Mouse (Mus musculus): ENCODE results near the gene Uqcrh. TPM values are rescaled to one million over a fixed set of nuclear protein-coding genes. Genes with fewer than 3 reads are reported as not detected.

Uqcrh gene
- polyA plus RNA-seq, 1 experiment = 60.5 TPM

GRCm38 (mm10) chr4:116075631-116076368 is 929 bp upstream of the Uqcrh start:
- Histone ChIP-seq H3K4me1 (ENCODE audit: control insufficient read depth, insufficient read depth, insufficient read length, low read length) (peaks cover 12% of the 10 kb centered on the region), H3K36me3 (ENCODE audit: control insufficient read depth, insufficient read depth, low read length) (peaks cover 8% of the 10 kb centered on the region), H3K27ac (ENCODE audit: insufficient read depth, low read depth, low read length) (peak overlapping the region; percentile 63), H3K4me3 (ENCODE audit: low read depth, low read length) (peak overlapping the region; percentile 85), H3K27me3 (ENCODE audit: control insufficient read depth, insufficient read depth, low read length) (no peaks in the 10 kb centered on the region)
- WGBS = under 1% methylated on average over 76 of the region's 77 CpGs
- TF ChIP-seq POLR2A (IDR thresholded peaks at IDR 0.05; ENCODE audit: low read depth, low read length) = no peak
- TF ChIP-seq CTCF (IDR thresholded peaks at IDR 0.05; ENCODE audit: extremely low read depth, insufficient read length, insufficient replicate concordance, low read depth, low read length) = peak; percentile 24; the same call in 1 of the 2 replicates

- under 1% methylated on average over 8 of the region's 8 CpGs for WGBS
- no peak for TF ChIP-seq POLR2A (IDR thresholded peaks at IDR 0.05; ENCODE audit: low read depth, low read length)
- no peak for TF ChIP-seq CTCF (IDR thresholded peaks at IDR 0.05; ENCODE audit: extremely low read depth, insufficient read length, insufficient replicate concordance, low read depth, low read length)
- Histone ChIP-seq H3K4me1 (ENCODE audit: control insufficient read depth, insufficient read depth, insufficient read length, low read length) (peaks cover 12% of the 10 kb centered on the region), H3K36me3 (ENCODE audit: control insufficient read depth, insufficient read depth, low read length) (peaks cover 13% of the 10 kb centered on the region), H3K4me3 (ENCODE audit: low read depth, low read length) (peak overlapping the region; percentile 85; the same call in 1 of the 2 replicates), H3K27ac (ENCODE audit: insufficient read depth, low read depth, low read length) (peak overlapping the region; percentile 90), H3K27me3 (ENCODE audit: control insufficient read depth, insufficient read depth, low read length) (no peaks in the 10 kb centered on the region)
These were observed 661 bp downstream of the Uqcrh start for GRCm38 (mm10) chr4:116074145-116074675.

GRCm38 (mm10) chr4:116073146-116073545 is 1.7 kb downstream of the Uqcrh start:
- Histone ChIP-seq H3K36me3 (ENCODE audit: control insufficient read depth, insufficient read depth, low read length) (peaks cover 21% of the 10 kb centered on the region), H3K27ac (ENCODE audit: insufficient read depth, low read depth, low read length) (no peak overlapping the region), H3K4me3 (ENCODE audit: low read depth, low read length) (no peak overlapping the region), H3K4me1 (ENCODE audit: control insufficient read depth, insufficient read depth, insufficient read length, low read length) (peaks cover 12% of the 10 kb centered on the region), H3K27me3 (ENCODE audit: control insufficient read depth, insufficient read depth, low read length) (no peaks in the 10 kb centered on the region)
- WGBS = 25% methylated on average over 4 of the region's 4 CpGs
- TF ChIP-seq CTCF (IDR thresholded peaks at IDR 0.05; ENCODE audit: extremely low read depth, insufficient read length, insufficient replicate concordance, low read depth, low read length) = no peak
- no peak for TF ChIP-seq POLR2A (IDR thresholded peaks at IDR 0.05; ENCODE audit: low read depth, low read length)

GRCm38 (mm10) chr4:116070116-116070515 is 4.8 kb downstream of the Uqcrh start:
- Histone ChIP-seq H3K4me1 (ENCODE audit: control insufficient read depth, insufficient read depth, insufficient read length, low read length) (peaks cover 2% of the 10 kb centered on the region; the same call in 1 of the 2 replicates), H3K27me3 (ENCODE audit: control insufficient read depth, insufficient read depth, low read length) (no peaks in the 10 kb centered on the region), H3K36me3 (ENCODE audit: control insufficient read depth, insufficient read depth, low read length) (peaks cover 44% of the 10 kb centered on the region), H3K27ac (ENCODE audit: insufficient read depth, low read depth, low read length) (no peak overlapping the region), H3K4me3 (ENCODE audit: low read depth, low read length) (no peak overlapping the region)
- TF ChIP-seq CTCF (IDR thresholded peaks at IDR 0.05; ENCODE audit: extremely low read depth, insufficient read length, insufficient replicate concordance, low read depth, low read length) (no peak), POLR2A (IDR thresholded peaks at IDR 0.05; ENCODE audit: low read depth, low read length) (no peak)
- 29% methylated on average over 6 of the region's 6 CpGs for WGBS

GRCm38 (mm10) chr4:116063855-116064254 is 11.0 kb downstream of the Uqcrh start:
- peaks cover 32% of the 10 kb centered on the region for H3K36me3 ChIP-seq (ENCODE audit: control insufficient read depth, insufficient read depth, low read length)
- 18% methylated on average over 1 of the region's 1 CpGs for WGBS
- no peak overlapping the region for H3K27ac ChIP-seq (ENCODE audit: insufficient read depth, low read depth, low read length)
- no peaks in the 10 kb centered on the region for H3K27me3 ChIP-seq (ENCODE audit: control insufficient read depth, insufficient read depth, low read length)
- H3K4me3 ChIP-seq (ENCODE audit: low read depth, low read length) = no peak overlapping the region
- no peak for TF ChIP-seq POLR2A (IDR thresholded peaks at IDR 0.05; ENCODE audit: low read depth, low read length)
- TF ChIP-seq CTCF (IDR thresholded peaks at IDR 0.05; ENCODE audit: extremely low read depth, insufficient read length, insufficient replicate concordance, low read depth, low read length) = no peak
- H3K4me1 ChIP-seq (ENCODE audit: control insufficient read depth, insufficient read depth, insufficient read length, low read length) = no peaks in the 10 kb centered on the region

- 73% methylated on average over 5 of the region's 5 CpGs for WGBS
- H3K4me3 ChIP-seq (ENCODE audit: low read depth, low read length) = no peak overlapping the region
- H3K36me3 ChIP-seq (ENCODE audit: control insufficient read depth, insufficient read depth, low read length) = no peaks in the 10 kb centered on the region; the same call in 1 of the 2 replicates
- no peaks in the 10 kb centered on the region for H3K27me3 ChIP-seq (ENCODE audit: control insufficient read depth, insufficient read depth, low read length)
- H3K27ac ChIP-seq (ENCODE audit: insufficient read depth, low read depth, low read length) = no peak overlapping the region
- TF ChIP-seq POLR2A (IDR thresholded peaks at IDR 0.05; ENCODE audit: low read depth, low read length) = no peak
- no peak for TF ChIP-seq CTCF (IDR thresholded peaks at IDR 0.05; ENCODE audit: extremely low read depth, insufficient read length, insufficient replicate concordance, low read depth, low read length)
- H3K4me1 ChIP-seq (ENCODE audit: control insufficient read depth, insufficient read depth, insufficient read length, low read length) = no peaks in the 10 kb centered on the region
These were observed 15.7 kb downstream of the Uqcrh start for GRCm38 (mm10) chr4:116059012-116059726.

- no peaks in the 10 kb centered on the region; the same call in 1 of the 2 replicates for H3K4me1 ChIP-seq (ENCODE audit: control insufficient read depth, insufficient read depth, insufficient read length, low read length)
- no peak for TF ChIP-seq CTCF (IDR thresholded peaks at IDR 0.05; ENCODE audit: extremely low read depth, insufficient read length, insufficient replicate concordance, low read depth, low read length)
- TF ChIP-seq POLR2A (IDR thresholded peaks at IDR 0.05; ENCODE audit: low read depth, low read length) = no peak
- no peak overlapping the region for H3K4me3 ChIP-seq (ENCODE audit: low read depth, low read length)
- H3K27me3 ChIP-seq (ENCODE audit: control insufficient read depth, insufficient read depth, low read length) = no peaks in the 10 kb centered on the region
- no peak overlapping the region for H3K27ac ChIP-seq (ENCODE audit: insufficient read depth, low read depth, low read length)
- WGBS = 10% methylated on average over 1 of the region's 1 CpGs
- no peaks in the 10 kb centered on the region for H3K36me3 ChIP-seq (ENCODE audit: control insufficient read depth, insufficient read depth, low read length)
These were observed 17.3 kb downstream of the Uqcrh start for GRCm38 (mm10) chr4:116057559-116057958.

Data from small intestine, adult 2 months (tissue).